Mouse (Mus musculus) liver, embryonic 11.5 days (tissue): ENCODE measurements around the gene Chst11. TPM values are rescaled to one million over a fixed set of nuclear protein-coding genes. Genes with fewer than 3 reads are reported as not detected.

Experiments used
- ATAC-seq: fragments of 200-750 bp; cut with Nextera tagmentation; replicated peaks from 2 replicates; pipeline ENCODE4 v1.8.0; 2017; ENCODE audit warnings: moderate number of reproducible peaks, mild to moderate bottlenecking, moderate TSS enrichment, moderate library complexity; ENCODE audit not compliant: low FRiP score
- DNase-seq: peaks from one replicate; pipeline ENCODE4 v3.0.0-alpha.2; 2017; ENCODE audit warnings: low spot score
- H3K27ac ChIP-seq: fragments of 300-500 bp; sonication (generic); 2 replicates; pipeline ENCODE4 v1.5.1; 2014; ENCODE audit warnings: mild to moderate bottlenecking, low read depth, low read length, control low read depth
- H3K27me3 ChIP-seq: fragments of 300-500 bp; sonication (generic); replicated peaks from 2 replicates; pipeline ENCODE4 v1.6.1; 2014; ENCODE audit warnings: low read length, mixed read lengths; ENCODE audit not compliant: control insufficient read depth, insufficient read depth
- H3K36me3 ChIP-seq: fragments of 300-500 bp; sonication (generic); 2 replicates; pipeline ENCODE4 v1.6.1; 2014; ENCODE audit warnings: mild to moderate bottlenecking, low read length, moderate library complexity, mixed read lengths; ENCODE audit not compliant: control insufficient read depth, insufficient read depth
- H3K4me1 ChIP-seq: fragments of 300-500 bp; sonication (generic); replicated peaks from 2 replicates; pipeline ENCODE4 v1.6.1; 2014; ENCODE audit warnings: low read length, mixed read lengths; ENCODE audit not compliant: control insufficient read depth, insufficient read depth
- H3K4me2 ChIP-seq: fragments of 300-500 bp; sonication (generic); 2 replicates; pipeline ENCODE4 v1.6.1; 2014; ENCODE audit warnings: mild to moderate bottlenecking, control low read depth, moderate library complexity
- H3K4me3 ChIP-seq: fragments of 300-500 bp; sonication (generic); 2 replicates; pipeline ENCODE4 v1.5.1; 2014; ENCODE audit warnings: low read depth, low read length, control low read depth
- H3K9ac ChIP-seq: fragments of 300-500 bp; sonication (generic); 2 replicates; pipeline ENCODE4 v1.6.1; 2014; ENCODE audit warnings: low read depth, low read length, control low read depth
- H3K9me3 ChIP-seq: fragments of 300-500 bp; sonication (generic); 2 replicates; pipeline ENCODE4 v1.6.1; 2016; ENCODE audit warnings: low read length, inconsistent platforms, mixed read lengths; ENCODE audit not compliant: control insufficient read depth
- WGBS: fragments of 180-500 bp; shearing (Covaris S2); extraction: QIAGEN DNeasy Blood & Tissue Kit; methylation state at CpG from one replicate; pipeline ENCODE4 v1.1.7; 2014; 5-methylcytosine and 5-hydroxymethylcytosine counted together
- polyA plus RNA-seq: library from polyadenylated mRNA; unstranded; fragments of >200 nt; fragmentation: Nextera tagmentation; extraction: Ambion mirVana; gene quantifications from 2 replicates; pipeline ENCODE4 v1.2.1, GENCODE M21; 2014

The Chst11 gene
- polyA plus RNA-seq, 1 experiment from 2014 or later, result 2.9 TPM

DNA sequence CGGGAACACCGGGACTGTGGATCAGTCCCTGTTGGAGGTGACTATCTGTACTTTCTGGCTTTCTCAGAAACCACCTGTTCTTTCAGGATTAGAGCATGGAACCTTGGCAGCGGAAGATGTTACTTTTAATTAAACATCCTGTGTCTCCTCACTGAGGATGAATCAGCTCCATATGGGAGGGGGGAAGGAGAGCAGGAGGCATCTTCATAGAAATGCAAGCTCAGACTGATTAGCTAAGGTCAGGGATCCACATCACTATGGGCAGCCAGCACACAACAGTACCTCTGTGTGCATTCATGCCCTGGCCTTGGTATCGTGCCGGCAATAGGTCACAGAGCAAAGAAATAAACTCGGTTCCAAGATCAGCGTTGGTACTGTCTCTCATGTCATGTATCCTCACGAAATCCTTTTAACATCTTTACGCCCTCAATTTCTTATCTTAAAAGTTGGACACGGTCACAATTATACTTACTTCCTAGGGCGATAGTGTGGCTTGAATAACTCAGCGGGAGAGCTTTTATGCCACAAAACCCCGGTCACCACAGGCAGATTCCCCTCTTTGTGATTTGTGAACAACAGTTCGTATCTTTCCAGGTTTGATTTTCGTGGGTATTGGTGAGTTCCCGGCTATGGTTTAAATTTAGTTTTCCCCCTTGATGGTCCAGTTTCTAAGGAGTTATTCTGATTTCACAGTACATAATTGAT, 148.7 kb downstream of the Chst11 start:
- DNase-seq, result no peak
- 64% methylated on average over 16 of the region's 16 CpGs for WGBS

DNA sequence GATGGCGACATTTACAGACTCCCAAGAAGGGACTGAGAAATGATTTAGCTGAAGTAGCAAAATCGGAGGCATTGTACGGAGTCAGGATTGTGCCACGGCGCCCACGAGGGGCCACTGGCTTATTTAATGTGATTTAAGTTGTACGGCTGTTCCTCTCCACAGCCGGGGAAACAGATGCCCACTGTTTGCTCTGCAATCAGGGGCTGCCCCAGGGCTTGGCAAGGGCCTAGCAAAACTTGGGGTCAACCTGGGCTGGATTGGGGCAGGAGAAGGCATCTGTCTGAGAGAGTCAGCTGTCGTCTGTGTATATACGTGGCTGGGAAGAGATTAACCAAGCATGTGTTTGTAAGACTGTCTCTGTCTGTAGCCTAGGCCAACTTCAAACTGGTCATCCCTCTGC, 149.6 kb downstream of the Chst11 start:
- Histone ChIP-seq H3K4me1 (no peaks in the 10 kb centered on the region), H3K4me2 (no peak overlapping the region), H3K36me3 (no peaks in the 10 kb centered on the region), H3K9me3 (no peaks in the 10 kb centered on the region), H3K4me3 (no peak overlapping the region), H3K9ac (no peak overlapping the region), H3K27me3 (no peaks in the 10 kb centered on the region), H3K27ac (no peak overlapping the region)
- 67% methylated on average over 10 of the region's 10 CpGs for WGBS
- DNase-seq, result no peak
- no peak for ATAC-seq

More for the DNA sequence above, 148.7 kb downstream of the Chst11 start:
- no peak overlapping the region for H3K4me3 ChIP-seq
- H3K4me2 ChIP-seq, result no peak overlapping the region
- no peaks in the 10 kb centered on the region; the same call in 1 of the 2 replicates for H3K4me1 ChIP-seq
- no peaks in the 10 kb centered on the region for H3K9me3 ChIP-seq
- ATAC-seq, result no peak
- H3K9ac ChIP-seq, result no peak overlapping the region
- no peak overlapping the region for H3K27ac ChIP-seq
- H3K27me3 ChIP-seq, result no peaks in the 10 kb centered on the region
- no peaks in the 10 kb centered on the region for H3K36me3 ChIP-seq

DNA sequence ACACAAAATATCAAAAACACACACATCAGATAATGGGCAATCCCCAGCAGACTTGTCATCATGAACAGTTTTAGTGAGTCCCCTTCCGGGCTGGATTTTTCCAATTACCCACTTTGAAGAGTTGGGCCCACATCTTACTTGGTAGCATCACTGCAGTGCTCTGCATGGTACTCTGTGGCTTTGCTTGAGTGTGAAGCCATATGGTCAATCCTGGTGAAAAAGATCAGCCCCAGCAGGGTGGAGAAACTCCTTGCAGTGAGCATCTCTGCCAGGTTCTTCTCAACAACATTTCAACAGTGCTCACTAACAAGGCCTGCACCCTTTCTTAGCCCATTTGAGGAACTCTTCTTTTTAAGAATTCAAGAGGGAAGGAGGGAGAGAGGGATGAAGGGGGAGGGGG, 150.7 kb downstream of the Chst11 start:
- H3K4me3 ChIP-seq, result no peak overlapping the region
- no peaks in the 10 kb centered on the region for H3K9me3 ChIP-seq
- no peak overlapping the region for H3K4me2 ChIP-seq
- no peaks in the 10 kb centered on the region for H3K4me1 ChIP-seq
- DNase-seq (no peak), ATAC-seq (no peak)
- no peaks in the 10 kb centered on the region for H3K27me3 ChIP-seq
- H3K36me3 ChIP-seq, result no peaks in the 10 kb centered on the region
- no peak overlapping the region for H3K9ac ChIP-seq
- H3K27ac ChIP-seq, result no peak overlapping the region
- WGBS, result 80% methylated on average over 1 of the region's 1 CpGs

DNA sequence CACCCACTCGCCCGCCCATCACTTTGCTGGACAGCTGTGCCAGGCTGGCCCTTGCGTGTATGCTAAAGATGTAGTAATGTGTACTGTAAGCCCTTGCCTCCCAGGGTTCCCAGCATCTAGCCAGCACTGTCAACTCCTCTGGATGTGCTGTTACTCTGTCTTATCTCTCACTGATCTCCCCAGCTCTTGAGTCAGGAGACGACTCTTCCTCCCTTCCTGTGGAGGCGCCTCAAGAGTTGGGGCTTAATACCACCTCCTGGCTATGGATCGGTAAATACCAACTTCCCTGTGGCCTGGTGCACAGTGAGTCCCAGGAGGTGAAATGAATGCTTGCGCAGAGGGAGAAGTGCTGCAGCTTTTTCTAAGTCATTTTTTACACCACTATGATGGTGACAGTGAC, 151.8 kb downstream of the Chst11 start:
- 70% methylated on average over 7 of the region's 7 CpGs for WGBS
- no peaks in the 10 kb centered on the region for H3K4me1 ChIP-seq

DNA sequence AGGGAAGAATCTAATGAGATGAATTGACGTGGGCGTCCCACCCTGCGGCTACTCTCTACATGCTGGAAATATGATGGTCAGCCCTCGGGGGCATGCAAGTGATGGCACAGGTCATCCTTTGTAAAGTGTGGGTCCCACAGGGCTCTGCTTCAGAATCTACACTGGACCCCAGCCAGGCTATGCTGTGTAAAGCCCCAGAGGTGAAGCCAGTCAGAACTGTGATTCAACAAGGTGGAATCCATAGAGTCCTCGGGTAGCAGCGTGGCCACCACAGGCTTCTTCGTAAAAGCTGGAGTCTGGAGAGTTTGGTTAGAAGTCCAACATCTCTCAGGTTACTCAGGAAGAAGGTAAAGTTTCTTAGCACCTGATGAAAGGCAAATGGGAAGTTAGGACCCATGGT, 154.0 kb downstream of the Chst11 start:
- no peaks in the 10 kb centered on the region for H3K4me1 ChIP-seq
- no peaks in the 10 kb centered on the region for H3K9me3 ChIP-seq
- no peaks in the 10 kb centered on the region for H3K27me3 ChIP-seq
- H3K9ac ChIP-seq, result no peak overlapping the region
- WGBS, result 91% methylated on average over 7 of the region's 7 CpGs
- no peak overlapping the region for H3K27ac ChIP-seq
- no peak for DNase-seq
- H3K4me2 ChIP-seq, result no peak overlapping the region
- H3K36me3 ChIP-seq, result no peaks in the 10 kb centered on the region
- H3K4me3 ChIP-seq, result no peak overlapping the region
- ATAC-seq, result no peak

More for the DNA sequence above, 151.8 kb downstream of the Chst11 start:
- Histone ChIP-seq H3K27me3 (no peaks in the 10 kb centered on the region), H3K4me3 (no peak overlapping the region), H3K9me3 (no peaks in the 10 kb centered on the region), H3K4me2 (no peak overlapping the region), H3K27ac (no peak overlapping the region), H3K9ac (no peak overlapping the region), H3K36me3 (no peaks in the 10 kb centered on the region)
- no peak for DNase-seq
- ATAC-seq, result no peak

DNA sequence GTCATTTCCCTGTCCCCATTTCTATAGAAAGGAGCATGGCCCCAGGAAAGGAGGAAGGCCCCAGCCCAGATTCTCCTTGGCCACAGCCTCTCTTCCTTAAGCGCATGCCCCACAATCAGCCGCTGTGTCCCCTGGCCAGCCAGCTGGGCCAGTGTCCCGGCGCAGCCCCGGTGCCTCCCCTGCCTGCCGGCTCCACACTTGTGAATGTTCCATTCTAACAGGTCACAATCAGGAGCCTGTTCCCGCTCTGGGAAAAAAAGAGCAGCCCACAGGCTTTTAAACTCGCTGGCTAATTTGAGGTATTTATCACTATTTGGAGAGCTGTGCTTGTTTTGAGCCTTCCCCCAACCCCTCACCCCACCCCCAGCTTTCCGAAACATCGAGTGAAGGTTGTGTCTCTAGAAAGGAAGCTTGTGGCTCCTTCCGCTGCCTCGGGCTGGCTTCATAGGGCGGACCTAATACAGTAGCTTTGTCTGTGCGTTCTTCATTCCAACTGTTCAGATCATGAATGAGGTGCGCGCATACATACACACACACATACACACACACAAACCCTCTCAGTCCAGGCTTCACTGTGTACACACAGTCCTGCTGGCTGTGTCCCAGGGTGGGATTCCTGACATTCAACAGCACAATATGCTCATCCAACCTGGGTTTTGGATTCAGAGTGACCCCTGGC, 155.1 kb downstream of the Chst11 start:
- no peak overlapping the region for H3K27ac ChIP-seq
- H3K4me3 ChIP-seq, result no peak overlapping the region
- H3K4me2 ChIP-seq, result no peak overlapping the region
- H3K36me3 ChIP-seq, result no peaks in the 10 kb centered on the region
- no peak overlapping the region for H3K9ac ChIP-seq
- H3K4me1 ChIP-seq, result no peaks in the 10 kb centered on the region
- ATAC-seq (no peak), DNase-seq (no peak)
- H3K27me3 ChIP-seq, result no peaks in the 10 kb centered on the region
- WGBS, result 67% methylated on average over 16 of the region's 16 CpGs
- no peaks in the 10 kb centered on the region for H3K9me3 ChIP-seq

DNA sequence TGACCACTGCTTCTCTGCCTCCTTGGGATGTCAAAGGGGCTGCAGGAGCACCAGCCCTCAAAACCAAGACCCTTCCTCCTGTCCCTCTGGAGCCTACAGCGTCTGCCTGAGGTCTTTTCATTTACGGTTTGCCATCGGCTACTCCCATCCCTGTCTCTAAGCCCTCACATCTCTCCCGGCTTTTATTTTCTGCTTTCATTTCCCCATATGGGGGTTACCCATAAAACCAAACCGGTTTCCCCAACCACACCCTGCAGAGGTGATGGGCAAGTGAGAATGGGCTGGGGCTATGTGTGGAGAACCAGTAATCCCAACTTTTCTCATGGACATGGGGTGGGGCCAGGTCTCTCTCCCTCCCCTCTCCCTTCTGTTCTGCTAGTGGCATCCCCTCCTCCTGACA, 156.1 kb downstream of the Chst11 start:
- Histone ChIP-seq H3K36me3 (no peaks in the 10 kb centered on the region), H3K27ac (no peak overlapping the region), H3K27me3 (no peaks in the 10 kb centered on the region), H3K4me3 (no peak overlapping the region), H3K4me2 (no peak overlapping the region), H3K9me3 (no peaks in the 10 kb centered on the region), H3K4me1 (no peaks in the 10 kb centered on the region), H3K9ac (no peak overlapping the region)
- 88% methylated on average over 5 of the region's 5 CpGs for WGBS
- DNase-seq, result no peak
- ATAC-seq, result no peak

DNA sequence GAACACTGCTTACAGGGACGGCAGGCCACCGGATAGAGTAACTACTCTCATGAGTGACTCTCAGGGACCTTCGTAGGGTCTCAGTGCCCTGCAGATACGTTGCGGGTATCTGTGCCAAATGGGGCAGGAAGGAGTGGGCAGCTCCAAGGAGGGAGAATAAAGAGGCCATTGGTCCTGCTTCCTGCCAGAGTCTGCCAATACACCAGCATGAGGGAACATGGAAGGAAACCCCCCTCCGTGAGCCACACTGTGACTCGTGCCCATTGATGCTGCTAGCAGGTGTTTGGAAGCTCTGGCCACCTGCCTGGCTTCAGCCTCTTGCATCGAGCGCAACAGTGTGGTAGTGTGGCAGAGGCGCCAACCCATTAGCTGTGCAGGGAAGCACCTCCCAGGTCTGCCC, 157.8 kb downstream of the Chst11 start:
- Histone ChIP-seq H3K4me3 (no peak overlapping the region), H3K36me3 (no peaks in the 10 kb centered on the region), H3K9me3 (no peaks in the 10 kb centered on the region), H3K9ac (no peak overlapping the region), H3K27me3 (no peaks in the 10 kb centered on the region), H3K4me2 (no peak overlapping the region), H3K4me1 (no peaks in the 10 kb centered on the region), H3K27ac (no peak overlapping the region)
- 90% methylated on average over 10 of the region's 10 CpGs for WGBS
- ATAC-seq (no peak), DNase-seq (no peak)

DNA sequence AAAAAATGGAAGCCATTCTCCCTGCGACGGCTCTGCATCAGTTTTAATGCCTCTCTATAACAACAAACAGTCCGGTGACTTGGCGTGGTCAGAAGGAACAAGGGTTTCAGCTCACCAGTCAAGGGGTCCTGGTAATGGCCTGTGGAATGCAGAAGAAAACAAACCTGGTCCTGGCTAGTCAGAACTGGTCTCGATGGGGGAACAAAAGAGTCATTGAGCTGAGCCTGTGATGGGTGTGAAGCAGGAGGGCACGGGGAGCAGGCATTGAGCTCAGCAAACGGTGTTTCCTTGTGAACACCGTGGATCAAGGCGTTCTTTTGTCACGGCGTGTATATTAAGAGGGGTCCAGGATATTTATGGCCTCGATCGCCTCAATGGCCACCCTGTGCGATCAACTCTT, 160.5 kb downstream of the Chst11 start:
- H3K27ac ChIP-seq, result no peak overlapping the region
- no peaks in the 10 kb centered on the region for H3K4me1 ChIP-seq
- no peak for DNase-seq
- WGBS, result 88% methylated on average over 14 of the region's 14 CpGs
- no peak overlapping the region for H3K4me3 ChIP-seq
- H3K27me3 ChIP-seq, result no peaks in the 10 kb centered on the region
- ATAC-seq, result no peak
- H3K9me3 ChIP-seq, result no peaks in the 10 kb centered on the region
- no peak overlapping the region for H3K4me2 ChIP-seq
- H3K36me3 ChIP-seq, result no peaks in the 10 kb centered on the region
- H3K9ac ChIP-seq, result no peak overlapping the region
